In the genomic region with DNA sequence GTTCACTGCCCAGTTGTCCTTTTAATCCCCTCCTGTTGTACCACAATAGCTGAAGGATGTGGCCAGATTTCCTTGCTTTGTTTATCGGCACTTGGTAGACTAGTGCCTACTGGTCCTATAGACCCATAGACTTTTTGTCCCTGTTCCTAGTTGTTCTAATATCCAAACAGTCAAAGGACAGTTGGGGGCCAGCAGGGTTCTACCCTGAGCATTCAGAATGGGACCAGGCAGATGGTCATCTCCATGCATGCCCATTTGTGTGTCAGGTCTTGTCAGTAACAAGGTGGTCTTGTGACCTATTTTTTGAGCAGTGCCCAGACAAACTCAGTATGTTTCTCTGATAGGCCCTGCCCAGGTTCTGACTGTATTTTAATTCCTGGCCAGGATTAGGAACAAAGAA, we compare ENCODE assay signal across 8 mouse cellular contexts. TPM values are rescaled to one million over a fixed set of nuclear protein-coding genes. Genes with fewer than 3 reads are reported as not detected.
A peak's percentile ranks its signal among the peaks of the same experiment; 100 is the strongest.
DNase-seq lines count a peak whose midpoint lies in the region; ATAC-seq and TF ChIP-seq lines count a peak whose summit lies in the region.

No protein-coding gene starts in this region.

- no peak for ATAC-seq in kidney, postnatal 0 days (replicated peaks; ENCODE audit: low FRiP score, low read depth)
- ATAC-seq in hindbrain, embryonic 16.5 days = no peak

- H3K9ac ChIP-seq in kidney, postnatal 0 days (ENCODE audit: low read depth, low read length) = peak overlapping the region; percentile 88
- peak overlapping the region; percentile 89 for H3K9ac ChIP-seq in hindbrain, embryonic 16.5 days (ENCODE audit: low read depth, low read length)

- H3K4me2 ChIP-seq in kidney, postnatal 0 days (ENCODE audit: low read length) = peak overlapping the region; percentile 87
- H3K4me2 ChIP-seq in hindbrain, embryonic 16.5 days (ENCODE audit: low read length) = peak overlapping the region; percentile 74
- H3K4me2 ChIP-seq in myocyte (ENCODE audit: low read depth) = peak overlapping the region; percentile 77

- 29% methylated on average over 1 of the region's 1 CpGs for WGBS in kidney, postnatal 0 days
- 29% methylated on average over 1 of the region's 1 CpGs for WGBS in hindbrain, embryonic 16.5 days

- no peak for TF ChIP-seq CTCF in kidney, postnatal 0 days (IDR thresholded peaks at IDR 0.05; ENCODE audit: low read depth)

- no peak for TF ChIP-seq POLR2A in myocyte (IDR thresholded peaks at IDR 0.05; ENCODE audit: insufficient read length, low read depth)

- no peaks in the 10 kb centered on the region for H3K9me3 ChIP-seq in kidney, postnatal 0 days (replicated peaks; ENCODE audit: low read length)
- H3K9me3 ChIP-seq in hindbrain, embryonic 16.5 days (ENCODE audit: control insufficient read depth, low read length) = no peaks in the 10 kb centered on the region

- peaks cover 17% of the 10 kb centered on the region; the same call in 1 of the 2 replicates for H3K36me3 ChIP-seq in kidney, postnatal 0 days (ENCODE audit: insufficient read depth, low read length)
- peaks cover 8% of the 10 kb centered on the region; the same call in 1 of the 2 replicates for H3K36me3 ChIP-seq in hindbrain, embryonic 16.5 days (ENCODE audit: control insufficient read depth, insufficient read depth, low read length)
- H3K36me3 ChIP-seq in myocyte (ENCODE audit: control insufficient read depth, insufficient read depth) = peaks cover 5% of the 10 kb centered on the region

- intact Hi-C loops in gastrocnemius, postnatal 14 days (cut with DNase I; ENCODE audit: low total_unique reads) = no loop called here

- DNase-seq in kidney, postnatal 0 days (ENCODE audit: low spot score) = no peak
- no peak for DNase-seq in kidney, adult 9 months
- peak; percentile 82 for DNase-seq in cerebellum, postnatal 10 days
- no peak for DNase-seq in layer of hippocampus, adult 9-10 months (ENCODE audit: low spot score)
- no peak for DNase-seq in gastrocnemius, postnatal 14 days
- no peak for DNase-seq in kidney, adult 8-10 months

- no peaks in the 10 kb centered on the region for H3K27me3 ChIP-seq in kidney, postnatal 0 days (ENCODE audit: insufficient read depth, low read length)
- H3K27me3 ChIP-seq in hindbrain, embryonic 16.5 days (replicated peaks; ENCODE audit: control insufficient read depth, insufficient read depth, low read length) = no peaks in the 10 kb centered on the region; the same call in 1 of the 2 replicates
- no peaks in the 10 kb centered on the region for H3K27me3 ChIP-seq in myocyte (ENCODE audit: control insufficient read depth, insufficient read depth, insufficient read length)

- peak overlapping the region; percentile 89 for H3K27ac ChIP-seq in kidney, postnatal 0 days
- H3K27ac ChIP-seq in hindbrain, embryonic 16.5 days (ENCODE audit: low read depth, low read length) = peak overlapping the region; percentile 83

- peak overlapping the region; percentile 44 for H3ac ChIP-seq in myocyte (ENCODE audit: control insufficient read depth, insufficient read length)

- H3K79me2 ChIP-seq in myocyte (ENCODE audit: control insufficient read depth, insufficient read depth) = no peaks in the 10 kb centered on the region

- peaks cover 27% of the 10 kb centered on the region for H3K4me1 ChIP-seq in kidney, postnatal 0 days (replicated peaks; ENCODE audit: insufficient read depth, low read length)
- peaks cover 37% of the 10 kb centered on the region for H3K4me1 ChIP-seq in hindbrain, embryonic 16.5 days (ENCODE audit: control insufficient read depth, insufficient read depth, low read depth, low read length)

- peak overlapping the region; percentile 71 for H3K4me3 ChIP-seq in kidney, postnatal 0 days (replicated peaks; ENCODE audit: low read depth, low read length)
- H3K4me3 ChIP-seq in hindbrain, embryonic 16.5 days (ENCODE audit: low read length) = peak overlapping the region; percentile 65
- peak overlapping the region; percentile 35 for H3K4me3 ChIP-seq in myocyte

TF ChIP-seq in myocyte, 11 proteins besides CTCF, POLR2A, EP300 and RAD21:
- TF ChIP-seq CEBPB (IDR thresholded peaks at IDR 0.05; ENCODE audit: insufficient read depth, poor library complexity, severe bottlenecking) (no peak), MAX (IDR thresholded peaks at IDR 0.05; ENCODE audit: low read depth) (no peak), TCF12 (IDR thresholded peaks at IDR 0.05; ENCODE audit: insufficient read depth, poor library complexity, severe bottlenecking) (no peak), USF1 (IDR thresholded peaks at IDR 0.05; ENCODE audit: low read depth) (no peak), MYOD1 (IDR thresholded peaks at IDR 0.05; ENCODE audit: control insufficient read depth in 1 of 3, insufficient read length in 2 of 3, low read depth in 2 of 3) (no peak), SRF (IDR thresholded peaks at IDR 0.05; ENCODE audit: control insufficient read depth, insufficient read length, low read depth) (no peak), E2F4 (IDR thresholded peaks at IDR 0.05; ENCODE audit: insufficient read depth) (no peak), MYOG (IDR thresholded peaks at IDR 0.05; ENCODE audit: control insufficient read depth in 1 of 3, insufficient read depth in 1 of 3, insufficient read length in 2 of 3, low read depth in 2 of 3) (no peak), TCF3 (IDR thresholded peaks at IDR 0.05; ENCODE audit: insufficient read length, low read depth) (no peak)

RNA-seq across cellular contexts. Expression of a gene that starts 0.7 kb away (rescaled TPM):
- 31.6 and 33.0 TPM in 2 replicates for polyA plus RNA-seq in kidney, postnatal 0 days (2015; fragmentation: Nextera tagmentation; extraction: Ambion mirVana)
- 34.7 and 35.0 TPM in 2 replicates for polyA plus RNA-seq in hindbrain, embryonic 16.5 days (2015; fragmentation: Nextera tagmentation; extraction: Ambion mirVana)
- 23.8 TPM for polyA plus RNA-seq in myocyte (2012; fragmentation: generic; extraction: Trizol)
- 1 to 10 TPM; 7.9 to 9.6 TPM for total RNA-seq in gastrocnemius, postnatal 14 days (2021)

RNA-seq across cellular contexts. Expression of a gene that starts 4.9 kb away (rescaled TPM):
- 49.3 and 55.0 TPM in 2 replicates for polyA plus RNA-seq in kidney, postnatal 0 days (2015; fragmentation: Nextera tagmentation; extraction: Ambion mirVana)
- 27.1 and 28.7 TPM in 2 replicates for polyA plus RNA-seq in hindbrain, embryonic 16.5 days (2015; fragmentation: Nextera tagmentation; extraction: Ambion mirVana)
- polyA plus RNA-seq in myocyte (2012; fragmentation: generic; extraction: Trizol) = 73.3 TPM
- total RNA-seq in gastrocnemius, postnatal 14 days (2021) = 10 to 100 TPM; 18.4 to 24.4 TPM

RNA-seq across cellular contexts. Expression of a gene that starts 21.8 kb away (rescaled TPM):
- 49.5 and 49.6 TPM in 2 replicates for polyA plus RNA-seq in kidney, postnatal 0 days (2015; fragmentation: Nextera tagmentation; extraction: Ambion mirVana)
- 45.6 and 49.9 TPM in 2 replicates for polyA plus RNA-seq in hindbrain, embryonic 16.5 days (2015; fragmentation: Nextera tagmentation; extraction: Ambion mirVana)
- 58.3 TPM for polyA plus RNA-seq in myocyte (2012; fragmentation: generic; extraction: Trizol)
- total RNA-seq in gastrocnemius, postnatal 14 days (2021) = 1 to 10 TPM; 8.6 to 8.9 TPM

RNA-seq across cellular contexts. Expression of a gene that starts 27.0 kb away (rescaled TPM):
- polyA plus RNA-seq in kidney, postnatal 0 days (2015; fragmentation: Nextera tagmentation; extraction: Ambion mirVana) = not detected in 2 replicates
- not detected in 2 replicates for polyA plus RNA-seq in hindbrain, embryonic 16.5 days (2015; fragmentation: Nextera tagmentation; extraction: Ambion mirVana)
- 0.01 TPM for polyA plus RNA-seq in myocyte (2012; fragmentation: generic; extraction: Trizol)
- under 1 TPM in 1 of 2 experiments, not detected in 1; 0.31 TPM for total RNA-seq in gastrocnemius, postnatal 14 days (2021)

RNA-seq across cellular contexts. Expression of a gene that starts 40.5 kb away (rescaled TPM):
- 36.9 and 44.2 TPM in 2 replicates for polyA plus RNA-seq in kidney, postnatal 0 days (2015; fragmentation: Nextera tagmentation; extraction: Ambion mirVana)
- polyA plus RNA-seq in hindbrain, embryonic 16.5 days (2015; fragmentation: Nextera tagmentation; extraction: Ambion mirVana) = 42.6 and 43.9 TPM in 2 replicates
- 57.4 TPM for polyA plus RNA-seq in myocyte (2012; fragmentation: generic; extraction: Trizol)
- total RNA-seq in gastrocnemius, postnatal 14 days (2021) = 10 to 100 TPM; 17.8 to 19.2 TPM

Comparison
In these comparisons a context has a peak if more than half of its experiments do, and no peak if none do; other contexts are left out.
1. DNase-seq: peak in cerebellum, postnatal 10 days (2 of 2); none in kidney, postnatal 0 days (single experiment), kidney, adult 9 months (single experiment), layer of hippocampus, adult 9-10 months (single experiment), gastrocnemius, postnatal 14 days (single experiment) and kidney, adult 8-10 months (0 of 2).
2. Peak in every context shown above with its lines, with median percentiles within 50 percentile points of each other: H3K4me2 ChIP-seq and H3K4me3 ChIP-seq.